Mouse (Mus musculus): ENCODE measurements around the gene Kcnj6. TPM values are rescaled to one million over a fixed set of nuclear protein-coding genes. Genes with fewer than 3 reads are reported as not detected.

Kcnj6 gene
- polyA plus RNA-seq, 1 experiment from 2014 or later: not detected

- Histone ChIP-seq H3K4me1 (replicated peaks; ENCODE audit: control insufficient read depth, insufficient read depth, low read length) (no peaks in the 10 kb centered on the region), H3K27ac (ENCODE audit: low read depth, low read length) (no peak overlapping the region), H3K27me3 (replicated peaks; ENCODE audit: control insufficient read depth, insufficient read depth, low read length) (no peaks in the 10 kb centered on the region), H3K9ac (ENCODE audit: low read depth, low read length) (no peak overlapping the region), H3K9me3 (ENCODE audit: control insufficient read depth) (no peaks in the 10 kb centered on the region), H3K4me2 (replicated peaks; ENCODE audit: low read depth) (no peak overlapping the region), H3K36me3 (ENCODE audit: control insufficient read depth, insufficient read depth) (no peaks in the 10 kb centered on the region), H3K4me3 (ENCODE audit: low read depth, low read length) (no peak overlapping the region)
- no peak for ATAC-seq
- 82% methylated on average over 5 of the region's 5 CpGs for WGBS
- no peak for TF ChIP-seq CTCF (IDR thresholded peaks at IDR 0.05; ENCODE audit: low read depth)
Measured at GRCm38 (mm10) chr16:94919177-94919576, 78.3 kb downstream of the Kcnj6 start.

- no peak for ATAC-seq
- no peaks in the 10 kb centered on the region for H3K4me1 ChIP-seq (replicated peaks; ENCODE audit: control insufficient read depth, insufficient read depth, low read length)
- H3K27me3 ChIP-seq (replicated peaks; ENCODE audit: control insufficient read depth, insufficient read depth, low read length): no peaks in the 10 kb centered on the region
- no peaks in the 10 kb centered on the region for H3K9me3 ChIP-seq (ENCODE audit: control insufficient read depth)
- H3K4me3 ChIP-seq (ENCODE audit: low read depth, low read length): no peak overlapping the region
- no peak for TF ChIP-seq CTCF (IDR thresholded peaks at IDR 0.05; ENCODE audit: low read depth)
- H3K36me3 ChIP-seq (ENCODE audit: control insufficient read depth, insufficient read depth): no peaks in the 10 kb centered on the region
- H3K27ac ChIP-seq (ENCODE audit: low read depth, low read length): no peak overlapping the region
- H3K4me2 ChIP-seq (replicated peaks; ENCODE audit: low read depth): no peak overlapping the region
- 89% methylated on average over 4 of the region's 4 CpGs for WGBS
- H3K9ac ChIP-seq (ENCODE audit: low read depth, low read length): no peak overlapping the region
Measured at GRCm38 (mm10) chr16:94906026-94906425, 91.5 kb downstream of the Kcnj6 start.

- Histone ChIP-seq H3K27me3 (replicated peaks; ENCODE audit: control insufficient read depth, insufficient read depth, low read length) (no peaks in the 10 kb centered on the region), H3K27ac (ENCODE audit: low read depth, low read length) (no peak overlapping the region), H3K9me3 (ENCODE audit: control insufficient read depth) (no peaks in the 10 kb centered on the region), H3K36me3 (ENCODE audit: control insufficient read depth, insufficient read depth) (no peaks in the 10 kb centered on the region), H3K9ac (ENCODE audit: low read depth, low read length) (no peak overlapping the region), H3K4me3 (ENCODE audit: low read depth, low read length) (no peak overlapping the region), H3K4me2 (replicated peaks; ENCODE audit: low read depth) (no peak overlapping the region), H3K4me1 (replicated peaks; ENCODE audit: control insufficient read depth, insufficient read depth, low read length) (no peaks in the 10 kb centered on the region)
- ATAC-seq: no peak
- WGBS: 80% methylated on average over 6 of the region's 6 CpGs
- no peak for TF ChIP-seq CTCF (IDR thresholded peaks at IDR 0.05; ENCODE audit: low read depth)
Measured at GRCm38 (mm10) chr16:94898832-94899231, 98.7 kb downstream of the Kcnj6 start.

- no peak overlapping the region for H3K9ac ChIP-seq (ENCODE audit: low read depth, low read length)
- 91% methylated on average over 4 of the region's 4 CpGs for WGBS
- H3K9me3 ChIP-seq (ENCODE audit: control insufficient read depth): no peaks in the 10 kb centered on the region
- H3K4me1 ChIP-seq (replicated peaks; ENCODE audit: control insufficient read depth, insufficient read depth, low read length): no peaks in the 10 kb centered on the region
- no peaks in the 10 kb centered on the region for H3K36me3 ChIP-seq (ENCODE audit: control insufficient read depth, insufficient read depth)
- ATAC-seq: no peak
- no peak overlapping the region for H3K4me2 ChIP-seq (replicated peaks; ENCODE audit: low read depth)
- H3K27me3 ChIP-seq (replicated peaks; ENCODE audit: control insufficient read depth, insufficient read depth, low read length): no peaks in the 10 kb centered on the region
- H3K27ac ChIP-seq (ENCODE audit: low read depth, low read length): no peak overlapping the region
- no peak for TF ChIP-seq CTCF (IDR thresholded peaks at IDR 0.05; ENCODE audit: low read depth)
- H3K4me3 ChIP-seq (ENCODE audit: low read depth, low read length): no peak overlapping the region
Measured at GRCm38 (mm10) chr16:94892162-94892650, 105.3 kb downstream of the Kcnj6 start.

GRCm38 (mm10) chr16:94890581-94890980 is 106.9 kb downstream of the Kcnj6 start:
- ATAC-seq: no peak
- H3K4me3 ChIP-seq (ENCODE audit: low read depth, low read length): no peak overlapping the region
- no peaks in the 10 kb centered on the region for H3K36me3 ChIP-seq (ENCODE audit: control insufficient read depth, insufficient read depth)
- H3K9me3 ChIP-seq (ENCODE audit: control insufficient read depth): no peaks in the 10 kb centered on the region
- no peak overlapping the region for H3K9ac ChIP-seq (ENCODE audit: low read depth, low read length)
- no peak for TF ChIP-seq CTCF (IDR thresholded peaks at IDR 0.05; ENCODE audit: low read depth)
- no peak overlapping the region for H3K4me2 ChIP-seq (replicated peaks; ENCODE audit: low read depth)
- H3K27ac ChIP-seq (ENCODE audit: low read depth, low read length): no peak overlapping the region
- no peaks in the 10 kb centered on the region for H3K27me3 ChIP-seq (replicated peaks; ENCODE audit: control insufficient read depth, insufficient read depth, low read length)
- 73% methylated on average over 6 of the region's 6 CpGs for WGBS
- no peaks in the 10 kb centered on the region for H3K4me1 ChIP-seq (replicated peaks; ENCODE audit: control insufficient read depth, insufficient read depth, low read length)

GRCm38 (mm10) chr16:94890056-94890455 is 107.4 kb downstream of the Kcnj6 start:
- no peaks in the 10 kb centered on the region for H3K36me3 ChIP-seq (ENCODE audit: control insufficient read depth, insufficient read depth)
- no peak overlapping the region for H3K4me3 ChIP-seq (ENCODE audit: low read depth, low read length)
- no peak for ATAC-seq
- 68% methylated on average over 2 of the region's 2 CpGs for WGBS
- H3K9me3 ChIP-seq (ENCODE audit: control insufficient read depth): no peaks in the 10 kb centered on the region
- no peak overlapping the region for H3K9ac ChIP-seq (ENCODE audit: low read depth, low read length)
- no peak overlapping the region for H3K4me2 ChIP-seq (replicated peaks; ENCODE audit: low read depth)
- no peaks in the 10 kb centered on the region for H3K4me1 ChIP-seq (replicated peaks; ENCODE audit: control insufficient read depth, insufficient read depth, low read length)
- no peaks in the 10 kb centered on the region for H3K27me3 ChIP-seq (replicated peaks; ENCODE audit: control insufficient read depth, insufficient read depth, low read length)
- TF ChIP-seq CTCF (IDR thresholded peaks at IDR 0.05; ENCODE audit: low read depth): no peak
- H3K27ac ChIP-seq (ENCODE audit: low read depth, low read length): no peak overlapping the region

GRCm38 (mm10) chr16:94888554-94888953 is 108.9 kb downstream of the Kcnj6 start:
- ATAC-seq: no peak
- TF ChIP-seq CTCF (IDR thresholded peaks at IDR 0.05; ENCODE audit: low read depth): no peak
- no peak overlapping the region for H3K4me2 ChIP-seq (replicated peaks; ENCODE audit: low read depth)

More at GRCm38 (mm10) chr16:94888554-94888953, 108.9 kb downstream of the Kcnj6 start:
- Histone ChIP-seq H3K9ac (ENCODE audit: low read depth, low read length) (no peak overlapping the region), H3K27ac (ENCODE audit: low read depth, low read length) (no peak overlapping the region), H3K9me3 (ENCODE audit: control insufficient read depth) (no peaks in the 10 kb centered on the region), H3K27me3 (replicated peaks; ENCODE audit: control insufficient read depth, insufficient read depth, low read length) (no peaks in the 10 kb centered on the region), H3K4me1 (replicated peaks; ENCODE audit: control insufficient read depth, insufficient read depth, low read length) (no peaks in the 10 kb centered on the region), H3K36me3 (ENCODE audit: control insufficient read depth, insufficient read depth) (no peaks in the 10 kb centered on the region), H3K4me3 (ENCODE audit: low read depth, low read length) (no peak overlapping the region)
- 79% methylated on average over 11 of the region's 11 CpGs for WGBS
